Mouse (Mus musculus): Measurements from ENCODE around the gene Tmem131l.

- TF ChIP-seq CTCF (IDR thresholded peaks at IDR 0.05; ENCODE audit: borderline replicate concordance, insufficient read depth, low read depth, low read length), result no peak
- TF ChIP-seq POLR2A (IDR thresholded peaks at IDR 0.05; ENCODE audit: borderline replicate concordance, insufficient read depth, low read length), result no peak
Observed at GRCm38 (mm10) chr3:83996086-83996485, 43.9 kb downstream of the Tmem131l start.

Measured in cerebellum, adult 2 months (tissue).